Mouse (Mus musculus): ENCODE results near the gene Chfr.

- TF ChIP-seq CTCF (IDR thresholded peaks at IDR 0.05) (no peak), EP300 (IDR thresholded peaks at IDR 0.05; ENCODE audit: insufficient read depth, low read depth, low read length) (no peak), POLR2A (IDR thresholded peaks at IDR 0.05; ENCODE audit: insufficient read depth, low read depth, low read length) (no peak)
These were observed 30.8 kb upstream of the Chfr start for GRCm38 (mm10) chr5:110104616-110105380.

Data from heart, adult 2 months (tissue).